Mouse (Mus musculus) lung, postnatal 10 days (tissue): ENCODE results near the gene Mtrf1.
"Not testable (repeated sequence)": the region's sequence is repeated elsewhere in the genome, so short reads cannot be mapped to it uniquely, and the experiment has no call there.

Source experiments
- DNase-seq: peaks from one replicate; pipeline ENCODE4 v3.0.0; 2021

Mtrf1 gene

DNA sequence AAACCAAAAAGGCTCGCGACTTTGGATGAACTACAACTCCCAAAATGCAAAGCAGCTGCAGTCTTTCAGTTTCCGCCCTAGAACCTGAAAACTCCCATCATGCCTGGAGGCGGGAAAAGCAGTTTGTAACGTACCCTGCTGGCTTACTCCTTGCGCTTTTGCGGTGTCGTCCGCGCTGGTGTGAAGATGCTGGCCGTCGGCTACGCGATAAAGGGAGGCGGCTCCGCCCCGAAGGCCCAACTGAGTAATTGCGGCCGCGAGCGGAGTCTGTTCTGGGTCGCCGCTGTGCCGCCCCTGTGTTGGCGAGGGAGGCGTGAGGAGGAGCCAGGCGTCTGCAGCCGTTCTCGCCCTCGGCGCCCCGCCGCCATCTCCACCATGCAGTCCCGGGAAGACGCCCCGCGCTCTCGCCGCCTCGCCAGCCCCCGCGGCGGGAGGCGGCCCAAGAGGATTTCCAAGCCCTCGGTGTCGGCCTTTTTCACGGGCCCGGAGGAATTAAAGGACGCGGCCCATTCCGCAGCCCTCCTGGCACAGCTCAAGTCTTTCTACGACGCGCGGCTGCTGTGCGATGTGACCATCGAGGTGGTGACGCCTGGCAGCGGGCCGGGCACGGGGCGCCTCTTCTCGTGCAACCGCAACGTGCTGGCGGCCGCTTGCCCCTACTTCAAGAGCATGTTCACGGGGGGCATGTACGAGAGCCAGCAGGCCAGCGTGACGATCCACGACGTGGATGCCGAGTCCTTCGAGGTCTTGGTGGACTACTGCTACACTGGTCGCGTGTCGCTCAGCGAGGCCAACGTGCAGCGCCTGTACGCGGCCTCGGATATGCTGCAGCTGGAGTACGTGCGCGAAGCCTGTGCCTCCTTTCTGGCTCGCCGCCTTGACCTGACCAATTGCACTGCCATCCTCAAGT is 54.4 kb downstream of the Mtrf1 start, which contains the start of gene Kbtbd6:
Gene Kbtbd6, plus strand, starts transcription at position 155 of the 910 bp plus-strand sequence.
- peak; percentile 90 for DNase-seq

- not testable (repeated sequence) for DNase-seq
These were observed 55.0 kb downstream of the Mtrf1 start for GRCm38 (mm10) chr14:79452591-79452934.

GRCm38 (mm10) chr14:79460401-79460800 is 62.8 kb downstream of the Mtrf1 start:
- DNase-seq: no peak

DNA sequence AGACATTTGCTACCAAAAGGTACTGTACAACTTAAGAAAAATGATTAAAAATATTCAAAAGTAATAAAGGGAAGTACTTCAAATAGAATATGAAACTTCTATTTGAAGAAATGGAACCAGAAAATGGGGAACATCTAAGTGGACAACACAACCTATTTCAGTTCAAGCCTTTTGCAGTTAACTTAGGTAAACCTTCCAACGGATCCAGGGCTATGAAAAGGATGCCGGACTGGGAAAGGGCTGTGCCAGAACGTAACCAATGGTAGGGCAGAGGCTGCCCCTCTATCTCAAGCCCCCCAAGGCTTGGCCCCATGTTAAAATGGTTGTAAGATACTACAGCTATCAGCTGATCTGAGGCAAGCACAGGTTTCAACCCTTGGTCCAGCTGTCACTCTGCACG is 63.4 kb downstream of the Mtrf1 start:
- no peak for DNase-seq

DNA sequence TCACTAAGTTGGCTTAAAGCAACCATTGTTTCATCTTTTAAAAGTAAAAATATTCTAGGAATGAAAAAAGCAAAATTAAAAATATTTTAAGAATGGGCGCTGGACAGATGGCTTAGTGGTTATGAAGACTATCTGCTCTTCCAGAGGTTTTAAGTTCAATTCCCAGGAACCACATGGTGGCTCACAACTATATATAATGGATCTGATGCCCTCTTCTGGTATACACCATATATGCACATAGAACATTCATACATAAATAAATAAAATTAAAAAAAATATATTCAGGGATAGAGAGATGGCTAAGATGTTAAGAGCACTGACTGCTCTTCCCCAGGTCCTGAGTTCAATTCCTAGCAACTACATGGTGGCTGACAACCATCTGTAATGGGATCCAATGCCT is 68.1 kb downstream of the Mtrf1 start:
- no peak for DNase-seq

DNA sequence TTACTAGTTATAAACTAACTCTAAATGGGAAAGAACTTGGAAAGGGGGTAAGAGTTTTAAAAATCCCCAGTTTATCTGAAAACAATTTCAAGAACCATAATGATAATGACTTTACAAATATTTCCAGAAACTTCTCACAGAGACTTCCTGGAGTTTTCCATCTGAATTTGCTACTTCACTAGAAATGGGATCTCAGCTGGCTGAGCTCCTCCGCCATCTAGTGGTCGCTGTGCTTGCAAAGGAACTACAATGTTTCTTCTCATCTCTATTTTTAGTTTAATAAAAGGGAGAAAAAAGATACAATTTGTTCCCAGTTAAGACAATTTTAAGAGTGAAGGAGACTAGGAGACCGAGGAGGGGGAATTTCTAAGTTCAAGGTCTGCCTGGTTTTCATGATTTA is 70.0 kb downstream of the Mtrf1 start:
- DNase-seq: peak; percentile 77
